Mouse (Mus musculus) megakaryocyte, adult 5-6 weeks (primary cell): ENCODE measurements around the gene Plcg2. TPM values are rescaled to one million over a fixed set of nuclear protein-coding genes. Genes with fewer than 3 reads are reported as not detected.

ENCODE experiments used
- ATAC-seq: 2 replicates; pipeline ENCODE4 v1.8.0; 2016; ENCODE audit warnings: mild to moderate bottlenecking, inconsistent platforms; ENCODE audit not compliant: poor library complexity, severe bottlenecking
- total RNA-seq, 2 experiments: library from RNA; stranded (forward) in 1 of 2; stranded (reverse) in 1 of 2; fragments of 153-499, 151-499 nt in 1 of 2; fragments of 221-1000, 200-1000 nt in 1 of 2; gene quantifications; 2 replicates each; pipeline versions ENCODE4 v1.2.3 to v1.2.4; 2015 to 2017

Plcg2 gene
- total RNA-seq, 2 experiments from 2014 or later, result 104 to 164 TPM

DNA sequence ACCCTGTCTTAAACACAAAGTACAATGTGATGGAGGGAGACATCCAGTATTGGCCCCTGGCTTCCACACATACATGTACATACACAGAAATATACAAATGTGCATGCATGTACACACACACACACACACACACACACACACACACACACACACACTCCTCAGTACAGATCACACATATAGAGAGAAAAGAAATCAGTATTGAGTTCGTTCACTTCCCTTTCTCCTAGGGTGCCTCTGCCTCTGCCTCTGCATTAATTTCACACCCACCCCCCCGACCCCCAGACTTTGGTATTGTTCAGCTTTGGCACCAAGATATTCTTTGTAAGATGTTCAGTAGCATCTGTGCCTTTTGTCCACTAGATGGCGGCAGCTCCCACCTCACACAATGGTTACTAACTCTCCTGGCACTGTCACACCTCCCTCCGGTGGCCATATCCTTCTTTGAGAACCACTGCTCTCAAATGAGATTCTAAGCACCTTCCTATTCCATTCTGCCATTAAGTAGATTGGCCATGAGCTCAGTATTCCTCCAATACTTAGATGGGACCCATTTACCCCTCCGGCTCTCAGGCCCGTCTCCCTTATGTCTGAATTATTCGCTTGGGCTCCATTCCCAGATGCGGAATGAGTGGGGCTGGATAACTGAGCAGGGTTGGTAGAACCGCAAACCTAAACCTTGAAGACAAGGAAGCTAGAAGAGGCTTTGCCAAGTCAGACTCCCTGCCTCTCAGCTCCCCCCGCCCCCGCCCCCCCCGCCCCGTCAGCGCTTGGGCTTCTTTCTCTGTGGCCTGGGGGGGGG, 128.1 kb downstream of the Plcg2 start:
- ATAC-seq, result peak; percentile 70

GRCm38 (mm10) chr8:117627096-117627495, 129.0 kb downstream of the Plcg2 start:
- ATAC-seq, result no peak

GRCm38 (mm10) chr8:117632532-117632931, 134.4 kb downstream of the Plcg2 start:
- ATAC-seq, result no peak

GRCm38 (mm10) chr8:117634406-117634805, 136.3 kb downstream of the Plcg2 start:
- no peak for ATAC-seq

GRCm38 (mm10) chr8:117637462-117637861, 139.4 kb downstream of the Plcg2 start:
- no peak for ATAC-seq

GRCm38 (mm10) chr8:117639631-117640030, 141.5 kb downstream of the Plcg2 start:
- no peak for ATAC-seq

- ATAC-seq, result no peak
These were observed 147.4 kb downstream of the Plcg2 start for GRCm38 (mm10) chr8:117645486-117645885.

DNA sequence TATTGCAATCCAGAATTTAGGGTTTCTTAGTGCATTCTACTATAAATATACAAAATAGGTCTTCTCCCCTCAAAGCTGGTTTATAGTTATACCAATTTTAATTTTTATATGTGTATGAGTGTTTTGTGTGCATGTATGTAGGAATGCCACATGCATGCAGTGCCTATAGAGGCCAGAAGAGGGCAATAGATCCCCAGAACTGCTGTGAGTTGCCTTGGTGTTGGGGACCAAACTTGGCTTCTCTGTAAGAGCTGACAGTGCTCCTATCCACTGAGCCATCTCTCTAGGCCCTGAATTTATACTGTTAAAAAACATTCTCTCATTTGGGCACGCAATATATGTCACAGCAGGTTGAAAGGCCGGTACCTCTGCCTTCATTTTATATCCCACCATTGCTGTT, 147.9 kb downstream of the Plcg2 start:
- ATAC-seq, result peak; percentile 75

- no peak for ATAC-seq
These were observed 148.3 kb downstream of the Plcg2 start for GRCm38 (mm10) chr8:117646440-117646839.

DNA sequence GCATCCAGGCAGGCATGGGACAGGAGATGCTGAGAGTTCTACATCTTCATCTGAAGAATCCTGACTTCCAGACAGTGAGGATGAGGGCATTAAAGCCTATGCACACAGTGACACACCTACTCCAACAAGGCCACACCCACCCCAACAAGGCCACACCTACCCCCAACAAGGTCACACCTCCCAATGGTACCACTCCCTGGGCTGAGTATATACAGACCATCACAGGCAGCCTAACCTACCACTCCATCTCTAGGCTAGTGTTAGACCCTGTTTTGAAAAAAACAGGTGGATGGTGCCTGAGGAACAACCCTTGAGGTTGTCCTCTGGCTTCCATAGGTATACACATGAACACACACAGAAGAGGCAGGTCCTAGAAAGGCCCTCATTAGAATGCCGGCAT, 154.2 kb downstream of the Plcg2 start:
- ATAC-seq, result no peak

DNA sequence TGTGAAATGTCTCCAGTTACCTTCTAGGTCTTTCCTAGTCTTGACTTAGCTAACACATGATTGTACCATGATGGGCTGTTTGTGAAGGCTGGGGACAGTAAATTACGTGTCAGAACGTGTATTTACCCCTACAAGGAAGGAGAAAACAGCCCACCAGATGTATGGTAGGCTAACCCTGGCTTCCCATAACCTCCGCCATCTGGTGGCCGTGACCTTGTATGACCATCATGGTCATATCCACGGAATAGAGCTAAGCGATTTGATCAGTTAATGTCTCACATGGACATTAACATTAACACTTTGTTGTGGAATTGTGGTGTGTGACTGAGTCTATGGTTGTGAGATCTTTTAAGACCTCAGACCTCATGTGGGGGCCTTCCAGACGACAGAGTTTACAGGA, 160.9 kb downstream of the Plcg2 start:
- ATAC-seq, result no peak

DNA sequence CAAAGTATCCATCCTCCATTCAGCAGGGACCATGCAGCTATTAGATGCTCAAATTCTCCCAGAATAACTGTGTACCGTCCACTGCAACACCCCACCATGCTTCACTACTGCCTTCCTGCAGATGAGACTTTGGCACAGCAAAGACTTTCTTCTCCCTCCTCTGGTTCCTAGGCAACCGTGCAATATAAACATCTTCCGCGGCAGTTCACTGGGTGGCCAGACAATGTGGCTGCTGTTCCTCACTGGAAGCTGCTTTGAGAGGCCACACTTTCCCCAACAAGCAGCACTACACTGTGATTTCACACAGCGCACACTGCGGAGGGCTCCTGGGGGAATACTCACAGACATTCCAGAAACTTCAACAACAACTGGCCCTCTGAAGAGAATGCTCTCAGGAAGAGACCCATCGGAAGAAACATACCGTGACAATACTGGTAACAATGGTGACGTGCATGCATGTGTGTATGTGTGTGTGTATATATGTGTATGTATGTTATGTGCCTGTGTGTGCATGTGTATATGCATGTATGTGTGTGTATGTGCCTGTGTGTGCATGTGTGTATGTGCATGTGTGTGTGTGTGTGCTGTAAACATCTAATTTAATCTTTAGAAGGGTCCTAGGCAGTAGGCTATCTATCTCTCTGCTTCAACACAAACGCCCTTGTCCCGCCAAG, 162.4 kb downstream of the Plcg2 start:
- no peak for ATAC-seq

DNA sequence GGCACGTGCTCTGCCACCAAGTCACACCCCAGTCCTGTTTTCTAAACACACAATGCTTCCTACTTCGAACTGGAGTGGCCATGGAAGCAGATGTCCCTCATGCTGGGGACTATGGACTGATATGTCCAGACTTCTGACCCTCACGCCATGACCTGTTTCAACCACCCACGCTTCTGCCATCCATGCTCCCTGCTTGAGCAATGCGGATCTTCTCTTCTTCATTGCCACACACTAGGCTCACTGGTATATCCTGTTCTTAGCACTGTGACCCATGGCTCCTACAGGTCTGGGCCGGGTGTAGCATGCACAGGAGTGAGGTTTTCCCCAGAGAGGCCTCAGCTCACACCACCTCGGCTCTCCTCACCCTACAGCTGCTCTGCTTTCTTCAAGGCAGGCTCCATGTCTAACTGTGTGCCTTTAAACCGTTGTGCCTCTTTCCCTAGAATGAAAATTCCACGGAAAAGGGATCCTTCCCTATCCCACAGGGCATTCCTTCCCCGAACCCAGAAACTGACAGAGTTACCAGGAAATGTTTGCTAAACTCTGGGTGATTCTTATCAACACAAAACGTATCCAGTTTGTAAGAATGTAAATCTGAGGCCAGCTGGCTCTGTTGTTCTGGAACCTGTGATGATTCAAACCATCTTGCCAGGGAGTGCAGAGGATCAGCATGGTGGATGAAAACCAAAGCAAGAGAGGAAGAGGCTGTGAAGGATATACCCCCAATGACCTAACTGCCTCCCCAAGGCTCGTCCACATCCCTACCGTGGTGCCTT, 169.4 kb downstream of the Plcg2 start:
- no peak for ATAC-seq

GRCm38 (mm10) chr8:117670461-117670860, 172.4 kb downstream of the Plcg2 start:
- no peak for ATAC-seq

GRCm38 (mm10) chr8:117672558-117672957, 174.5 kb downstream of the Plcg2 start:
- no peak for ATAC-seq

GRCm38 (mm10) chr8:117673430-117673830, 175.3 kb downstream of the Plcg2 start, which contains the start of gene Sdr42e1:
Gene Sdr42e1 (minus strand): TSS chr8:117673689.
- peak; percentile 92 for ATAC-seq

DNA sequence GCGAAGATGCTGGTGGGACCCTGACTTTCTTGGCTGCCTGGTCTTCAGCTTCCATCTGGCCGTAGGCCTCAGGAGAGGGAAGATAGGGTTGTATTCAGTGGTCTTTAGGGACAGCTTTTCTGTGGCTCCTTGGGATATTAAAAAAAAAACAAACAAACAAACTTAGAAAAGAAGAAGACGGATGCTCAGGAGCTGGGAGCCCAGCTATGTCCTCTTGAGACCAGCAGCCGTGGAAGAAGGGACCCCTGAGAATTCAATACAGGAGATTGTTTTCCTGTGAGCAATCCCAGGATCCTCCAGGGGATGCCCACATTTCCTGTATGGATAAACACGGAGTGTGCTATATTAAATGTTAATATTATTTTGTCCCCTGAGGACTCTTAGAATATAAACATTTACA, 177.1 kb downstream of the Plcg2 start:
- ATAC-seq, result no peak

DNA sequence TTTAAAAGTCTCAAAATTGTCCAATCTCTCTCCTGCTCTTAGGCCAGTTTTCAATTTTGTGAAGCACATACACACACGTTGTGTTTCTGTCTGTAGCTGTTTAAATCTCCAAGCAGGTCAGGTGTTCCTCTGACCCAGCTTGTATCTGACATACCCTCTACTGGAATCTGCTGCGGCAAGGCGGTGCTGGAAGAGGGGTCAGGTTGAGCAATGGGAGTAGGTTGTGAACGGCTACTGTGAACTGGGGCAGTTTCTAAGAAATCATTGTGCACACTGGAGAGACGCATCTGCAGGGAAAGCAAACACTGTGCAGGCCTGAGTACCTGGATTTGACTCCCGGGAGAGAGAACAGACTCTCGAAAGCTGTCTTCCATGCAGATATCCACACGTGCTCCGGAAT, 178.4 kb downstream of the Plcg2 start:
- ATAC-seq, result no peak

DNA sequence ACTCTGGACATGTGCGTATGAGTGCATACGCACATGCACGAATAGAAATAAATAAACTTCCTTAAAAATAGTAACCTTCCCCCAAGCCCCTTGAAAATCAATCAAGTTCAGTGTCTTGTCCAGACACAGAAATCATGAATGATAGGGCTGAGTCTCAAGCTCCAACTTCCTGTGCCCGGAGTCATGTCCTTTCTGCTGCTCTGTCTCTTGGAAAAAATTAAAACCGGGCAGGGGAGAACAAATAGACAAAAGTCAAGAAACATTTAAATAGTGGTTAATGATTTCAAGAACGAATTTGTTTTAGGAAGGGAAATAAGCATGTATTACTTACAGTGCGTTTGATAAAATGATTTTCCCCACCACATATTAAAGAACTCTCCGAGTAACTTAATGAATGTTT, 178.9 kb downstream of the Plcg2 start:
- ATAC-seq, result no peak

DNA sequence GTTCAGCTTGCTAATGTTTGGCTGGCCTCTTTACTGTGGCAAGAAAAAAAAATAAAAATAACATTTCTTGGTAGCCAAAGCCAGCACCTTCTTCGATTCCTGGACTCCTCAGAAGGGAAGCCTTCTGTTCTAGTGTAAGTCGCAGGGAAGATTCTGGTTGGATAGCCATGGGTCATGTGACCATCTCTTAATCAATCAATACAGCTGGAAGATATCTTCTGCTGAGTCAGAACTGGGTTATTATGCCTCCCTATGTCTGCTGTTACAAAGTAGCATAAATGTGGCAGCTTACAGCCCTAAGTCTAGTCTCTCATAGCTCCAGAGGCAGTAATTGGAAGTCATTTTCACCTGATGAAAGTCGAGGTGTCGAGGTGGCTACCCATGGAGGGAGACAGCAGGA, 180.6 kb downstream of the Plcg2 start:
- ATAC-seq, result no peak

GRCm38 (mm10) chr8:117683925-117684472, 185.9 kb downstream of the Plcg2 start:
- peak; percentile 62 for ATAC-seq
